Mouse (Mus musculus) layer of hippocampus, adult 2 months (tissue): Measurements from ENCODE around the gene Gm10375. TPM values are rescaled to one million over a fixed set of nuclear protein-coding genes. Genes with fewer than 3 reads are reported as not detected.
"Not testable (repeated sequence)": the region's sequence is repeated elsewhere in the genome, so short reads cannot be mapped to it uniquely, and the experiment has no call there.

Experiments
- DNase-seq, 2 experiments: peaks; one replicate each; pipeline ENCODE4 v3.0.0; 2022; ENCODE audit warnings: low spot score in 2 of 2
- H3K27ac ChIP-seq: fragments of 200-600 bp; 2 replicates; pipeline ENCODE4 v1.8.1; 2022
- H3K4me3 ChIP-seq: fragments of 200-600 bp; 2 replicates; pipeline ENCODE4 v1.8.1; 2022; ENCODE audit warnings: mild to moderate bottlenecking
- long read RNA-seq, 2 experiments: library from polyadenylated mRNA; stranded (forward); transcript quantifications; one replicate each; pipeline ENCODE4 v2.0.0; 2021; ENCODE audit warnings: borderline mapping rate in 2 of 2
- total RNA-seq, 2 experiments: library from RNA; stranded (reverse); gene quantifications; 2 replicates each; pipeline ENCODE4 v1.2.3; 2021

Gene Gm10375
- not detected for total RNA-seq
- long read RNA-seq, experiment 1, result 0 reads
- long read RNA-seq, experiment 2, result 0 reads

- H3K4me3 ChIP-seq, H3K27ac ChIP-seq: not testable (repeated sequence)
Observed at GRCm38 (mm10) chr14:43607913-43608312, at the start of gene Gm10375. TSS of gene Gm10375 (minus strand) at chr14:43608013.

DNA sequence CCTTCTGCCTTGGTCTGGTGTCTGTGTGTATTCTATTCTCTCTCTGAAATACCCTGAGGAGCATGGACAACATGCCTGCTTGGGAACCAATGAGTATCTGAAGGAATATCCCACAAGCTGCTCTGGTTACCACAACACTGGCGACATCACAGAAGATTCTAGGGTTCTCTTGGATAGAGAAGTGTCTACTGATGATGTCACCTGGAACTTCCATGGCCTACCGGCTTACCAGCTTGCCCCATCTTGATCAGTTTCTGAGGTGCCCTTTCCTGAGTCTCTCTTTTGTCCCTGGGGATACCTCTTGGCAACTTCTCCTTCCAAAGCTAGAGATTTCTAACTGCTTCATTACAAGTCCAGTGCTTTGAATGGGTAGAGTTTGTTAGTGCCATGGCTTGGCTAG lies 28.8 kb downstream of the Gm10375 start, which contains the start of gene Gm17654:
Gene Gm17654, minus strand, starts transcription at position 101 of the 400 bp plus-strand sequence.
- not testable (repeated sequence) for H3K4me3 ChIP-seq, H3K27ac ChIP-seq, DNase-seq

More at GRCm38 (mm10) chr14:43607913-43608312, at the start of gene Gm10375:
- DNase-seq, result not testable (repeated sequence)

DNA sequence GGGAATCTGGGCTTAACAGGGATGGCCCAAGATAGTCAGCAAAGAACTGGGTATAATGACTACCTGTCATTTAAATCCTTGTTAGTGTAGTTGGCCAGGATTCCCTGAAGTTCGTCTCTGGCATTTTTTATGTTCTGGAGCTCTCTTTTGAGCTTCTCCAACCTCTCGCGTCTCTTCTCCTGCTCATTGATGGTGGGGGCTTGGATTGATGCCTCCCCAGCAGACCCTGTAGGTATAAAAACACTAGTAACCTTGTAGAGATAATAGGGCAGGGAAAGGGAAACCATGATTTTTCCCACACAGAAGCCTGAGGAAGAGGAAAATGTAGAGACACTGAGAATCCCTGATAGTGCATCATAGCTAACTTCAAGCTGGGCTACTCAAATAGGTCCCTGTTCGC lies 29.8 kb downstream of the Gm10375 start:
- not testable (repeated sequence) for H3K27ac ChIP-seq, H3K4me3 ChIP-seq, DNase-seq

Other genes starting within 250 kb of the Gm10375 start
- not detected for gene Gm8138, start 191.7 kb downstream of the Gm10375 start, total RNA-seq
- under 1 TPM; 0.39 to 0.64 TPM for gene Gm5799, start 64.4 kb downstream of the Gm10375 start, total RNA-seq
- gene Gm17654, start 28.9 kb downstream of the Gm10375 start, total RNA-seq, result not detected
- not detected for gene Gm8165, start 69.2 kb upstream of the Gm10375 start, total RNA-seq
- gene Gm7324, start 89.8 kb upstream of the Gm10375 start, total RNA-seq, result 1 to 10 TPM; 1.2 to 1.7 TPM
- gene Gm16506, start 119.5 kb upstream of the Gm10375 start, total RNA-seq, result not detected
- not detected for gene Gm6526, start 139.9 kb upstream of the Gm10375 start, total RNA-seq
- gene Gm8180, start 176.7 kb upstream of the Gm10375 start, total RNA-seq, result not detected